Mouse (Mus musculus) lung, postnatal 0 days (tissue): ENCODE data around the gene Inpp5e.

Source experiments
- CTCF ChIP-seq: IDR thresholded peaks from 2 replicates; pipeline ENCODE4 v1.5.1; 2016; ENCODE audit warnings: antibody characterized with exemption, mild to moderate bottlenecking
- EP300 ChIP-seq: IDR thresholded peaks from 2 replicates; pipeline ENCODE4 v1.6.1; 2016; ENCODE audit warnings: antibody characterized with exemption, mild to moderate bottlenecking, control low read depth

GRCm38 (mm10) chr2:26444946-26445665, 36.1 kb upstream of the Inpp5e start, which contains the start of gene Sec16a:
- peak; percentile 41 for TF ChIP-seq CTCF
- no peak for TF ChIP-seq EP300
